Mouse (Mus musculus) C3H10T1/2 (cell line): ENCODE results near the gene Tcl1b3. TPM values are rescaled to one million over a fixed set of nuclear protein-coding genes. Genes with fewer than 3 reads are reported as not detected.

Experiments
- polyA plus RNA-seq, 2 experiments: library from polyadenylated mRNA; unstranded; fragments of >200 nt; fragmentation: generic; extraction: Trizol; gene quantifications; one replicate each; pipeline ENCODE4 v1.2.1; 2012; ENCODE audit warnings: missing spikeins in 2 of 2

Gene Tcl1b3
- not detected for polyA plus RNA-seq

GRCm38 (mm10) chr12:105190743-105191142, at the start of gene Tcl1b3:
TSS of gene Tcl1b3 (plus strand) at chr12:105191043.

GRCm38 (mm10) chr12:105145714-105146113, 45.1 kb upstream of the Tcl1b3 start, which contains the start of gene Tcl1b2:
TSS of gene Tcl1b2 (plus strand) at chr12:105146014.

GRCm38 (mm10) chr12:105159390-105159789, 31.5 kb upstream of the Tcl1b3 start, which contains the start of gene Tcl1b1:
TSS of gene Tcl1b1 (plus strand) at chr12:105159690.

GRCm38 (mm10) chr12:105176044-105176443, 14.8 kb upstream of the Tcl1b3 start, which contains the start of gene Tcl1b5:
TSS of gene Tcl1b5 (plus strand) at chr12:105176344.

DNA sequence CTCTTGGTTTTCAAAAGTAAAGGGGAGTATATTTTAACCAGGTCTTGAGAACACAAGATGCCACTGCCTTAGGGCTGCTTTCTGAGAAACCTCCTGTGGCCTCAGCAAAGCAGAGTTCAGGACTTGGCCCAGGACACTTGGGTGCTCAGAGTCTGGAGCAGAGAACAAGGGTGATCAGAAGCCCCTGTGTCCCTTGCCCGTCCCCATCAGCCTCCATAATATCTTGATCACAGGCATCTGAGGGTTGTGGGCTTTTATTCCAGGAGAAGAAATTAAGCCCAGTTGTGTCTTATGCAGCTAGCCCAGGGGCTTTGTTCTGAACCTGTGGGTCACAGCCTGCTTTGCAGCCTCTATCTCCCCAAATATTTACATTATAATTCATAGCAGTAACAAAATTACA, 10.8 kb downstream of the Tcl1b3 start, which contains the start of gene Tcl1b4:
Gene Tcl1b4 (plus strand): TSS at position 301 of the 400 bp plus-strand sequence.

DNA sequence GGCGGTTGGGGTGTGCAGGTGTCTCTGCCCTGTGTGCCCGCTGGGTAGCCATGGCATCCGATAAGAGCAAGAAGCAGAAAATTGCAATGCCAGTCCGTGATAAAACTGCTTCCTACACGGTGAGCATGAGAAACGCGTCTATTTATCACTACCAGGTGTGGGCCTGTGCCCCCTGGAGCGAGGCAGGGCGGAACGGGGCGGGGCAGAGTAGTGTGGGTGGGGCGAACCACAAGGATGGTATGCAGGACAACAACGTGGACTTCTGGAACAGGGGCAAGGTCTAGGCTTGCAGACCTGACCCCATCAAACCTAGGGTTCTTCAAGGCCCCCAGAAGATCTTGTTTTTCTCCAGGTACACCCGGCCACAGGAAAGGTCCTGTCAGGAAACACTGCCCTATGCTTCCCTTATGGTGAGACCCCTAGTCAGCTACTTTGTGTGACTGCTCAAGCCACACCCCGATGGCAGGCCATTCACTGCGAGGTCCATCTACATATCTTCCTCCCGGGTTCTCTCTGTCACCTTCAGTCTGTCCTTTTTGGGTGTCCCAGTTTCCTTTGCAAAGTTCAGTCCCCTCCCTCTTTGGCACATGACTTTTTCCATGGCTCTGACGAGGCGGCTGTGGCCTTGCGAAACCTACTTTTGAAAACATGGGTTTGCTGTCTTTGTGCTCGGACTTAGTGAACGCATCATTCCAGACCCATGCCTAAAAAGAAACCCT, 31.9 kb downstream of the Tcl1b3 start, which contains the start of gene Tcl1:
Gene Tcl1 (minus strand): TSS at position 193 of the 719 bp plus-strand sequence.

Other genes starting within 250 kb of the Tcl1b3 start
- gene Syne3, start 181.2 kb upstream of the Tcl1b3 start, polyA plus RNA-seq: 10 to 100 TPM in 1 of 2 experiments, 1 to 10 TPM in 1; 4.9 to 12.5 TPM
- gene Glrx5, start 158.4 kb upstream of the Tcl1b3 start, polyA plus RNA-seq: 100 to 1,000 TPM in 1 of 2 experiments, 10 to 100 TPM in 1; 54.7 to 131 TPM
- not detected for gene Tcl1b2, start 45.0 kb upstream of the Tcl1b3 start, polyA plus RNA-seq
- not detected for gene Tcl1b1, start 31.4 kb upstream of the Tcl1b3 start, polyA plus RNA-seq
- not detected for gene Tcl1b5, start 14.7 kb upstream of the Tcl1b3 start, polyA plus RNA-seq
- not detected for gene Tcl1b4, start 10.9 kb downstream of the Tcl1b3 start, polyA plus RNA-seq
- gene Tcl1, start 31.8 kb downstream of the Tcl1b3 start, polyA plus RNA-seq: not detected
- gene Tunar, start 142.8 kb downstream of the Tcl1b3 start, polyA plus RNA-seq: not detected